Mouse (Mus musculus): Measurements from ENCODE around the gene Heyl.

DNA sequence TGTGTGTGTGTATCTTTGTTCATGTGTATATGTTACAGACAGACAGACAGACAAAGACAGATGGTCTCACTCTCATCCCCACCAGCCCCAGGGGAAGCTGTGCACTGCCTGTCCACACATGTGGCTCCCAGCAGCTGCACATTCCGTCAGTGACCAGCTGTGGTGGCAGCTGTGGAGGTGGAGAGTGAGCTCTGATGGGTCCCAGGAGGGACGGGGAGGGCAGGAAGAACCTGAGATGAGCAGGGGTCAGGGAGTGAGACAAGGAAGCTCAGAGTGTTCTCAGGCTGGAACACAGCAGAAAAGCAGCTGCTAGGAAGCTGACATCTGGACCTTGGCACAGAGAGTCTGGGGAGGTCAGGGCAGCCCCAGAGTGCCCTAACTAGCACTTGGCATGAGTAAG, 5.1 kb upstream of the Heyl start:
- TF ChIP-seq CTCF (IDR thresholded peaks at IDR 0.05; ENCODE audit: borderline replicate concordance, control insufficient read depth, extremely low read depth, insufficient read depth, low read length, poor library complexity) (no peak), POLR2A (IDR thresholded peaks at IDR 0.05; ENCODE audit: control insufficient read depth, extremely low read depth, insufficient read depth, low read length, poor library complexity) (no peak)

Measured in thymus, adult 2 months (tissue).